Mouse (Mus musculus): Measurements from ENCODE around the gene Blzf1. TPM values are rescaled to one million over a fixed set of nuclear protein-coding genes. Genes with fewer than 3 reads are reported as not detected.

Blzf1 gene
- polyA plus RNA-seq, 1 experiment = 3.8 TPM

GRCm38 (mm10) chr1:164248465-164249331, 58.6 kb downstream of the Blzf1 start, which contains the start of gene Slc19a2:
TSS of gene Slc19a2 (plus strand) at chr1:164249046.
- DNase-seq (ENCODE audit: low read depth, low spot score) = peak; percentile 84
- under 1% methylated on average over 69 of the region's 79 CpGs for WGBS

- DNase-seq (ENCODE audit: low read depth, low spot score) = no peak
- 16% methylated on average over 10 of the region's 10 CpGs for WGBS
Observed at GRCm38 (mm10) chr1:164247971-164248370, 59.3 kb downstream of the Blzf1 start.

GRCm38 (mm10) chr1:164247442-164247841, 59.8 kb downstream of the Blzf1 start:
- no peak for DNase-seq (ENCODE audit: low read depth, low spot score)
- 64% methylated on average over 8 of the region's 8 CpGs for WGBS

- WGBS = 80% methylated on average over 8 of the region's 8 CpGs
- no peak for DNase-seq (ENCODE audit: low read depth, low spot score)
Observed at GRCm38 (mm10) chr1:164242809-164243208, 64.5 kb downstream of the Blzf1 start.

- DNase-seq (ENCODE audit: low read depth, low spot score) = no peak
- WGBS = 83% methylated on average over 2 of the region's 2 CpGs
Observed at GRCm38 (mm10) chr1:164241494-164241893, 65.8 kb downstream of the Blzf1 start.

Other genes with a start within 250 kb of the Blzf1 start
- 3.0 and 3.4 TPM in 2 replicates for gene Sell, start 245.5 kb downstream of the Blzf1 start, polyA plus RNA-seq (2012; rRNA removed)
- 1.1 and 1.7 TPM in 2 replicates for gene Selp, start 192.2 kb downstream of the Blzf1 start, polyA plus RNA-seq (2012; rRNA removed)
- 0.06 and 0.25 TPM in 2 replicates for gene F5, start 155.7 kb downstream of the Blzf1 start, polyA plus RNA-seq (2012; rRNA removed)
- 6.0 and 7.2 TPM in 2 replicates for gene Slc19a2, start 58.4 kb downstream of the Blzf1 start, polyA plus RNA-seq (2012; rRNA removed)
- gene Ccdc181, start 31.9 kb downstream of the Blzf1 start, polyA plus RNA-seq (2012; rRNA removed) = 1.4 and 1.8 TPM in 2 replicates
- 5.9 and 6.0 TPM in 2 replicates for gene Nme7, start 3.4 kb downstream of the Blzf1 start, polyA plus RNA-seq (2012; rRNA removed)
- 296 and 406 TPM in 2 replicates for gene Atp1b1, start 150.9 kb upstream of the Blzf1 start, polyA plus RNA-seq (2012; rRNA removed)

All from large intestine, adult 2 months (tissue).